Mouse (Mus musculus): ENCODE measurements at regions not wholly inside any gene's neighbourhood (a gene's known extent, or its start where the extent isn't known, plus 50 kb on each side); places are given as distances from the start of the nearest gene placed in this dataset.
"Not testable (repeated sequence)": the region's sequence is repeated elsewhere in the genome, so short reads cannot be mapped to it uniquely, and the experiment has no call there.

DNA sequence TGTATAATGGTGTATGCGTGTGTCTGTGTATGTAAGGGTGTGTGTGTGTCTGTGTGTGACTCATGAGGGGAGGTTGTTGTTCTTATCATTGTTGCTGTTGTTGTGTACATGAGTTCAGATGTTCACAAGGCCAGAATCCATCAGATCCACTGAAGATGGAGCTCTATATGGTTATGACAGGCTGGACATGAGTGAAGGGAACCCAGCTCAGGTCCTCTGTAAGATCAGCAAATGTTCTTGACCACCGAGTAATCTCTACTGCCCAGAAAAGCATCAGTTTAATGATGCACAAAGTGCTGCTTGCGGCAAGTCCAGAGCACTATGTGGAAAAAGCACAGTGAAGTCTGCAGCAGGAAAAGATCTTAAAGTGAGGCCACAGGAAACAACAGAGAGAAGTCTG lies 77.5 kb downstream of the Gm15319 start:
- DNase-seq (ENCODE audit: low spot score in 2 of 2): not testable (repeated sequence)

DNA sequence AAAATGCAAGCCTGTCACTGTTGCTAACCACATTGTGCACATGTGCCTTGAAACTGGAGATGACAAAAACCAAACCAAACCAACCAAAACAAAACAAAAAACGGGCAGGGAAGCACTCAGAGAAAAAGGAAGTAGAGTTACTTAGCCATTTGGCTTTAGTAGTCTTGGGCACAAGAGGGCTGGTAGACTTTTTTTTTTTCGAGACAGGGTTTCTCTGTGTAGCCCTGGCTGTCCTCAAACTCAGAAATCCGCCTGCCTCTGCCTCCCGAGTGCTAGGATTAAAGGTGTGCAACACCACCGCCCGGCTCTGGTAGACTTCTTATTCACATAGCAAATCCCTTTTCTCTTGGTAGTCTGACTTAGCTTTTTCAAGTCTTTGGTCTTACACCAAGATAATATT lies 78.2 kb downstream of the Gm15319 start:
- DNase-seq (ENCODE audit: low spot score in 2 of 2): not testable (repeated sequence)

- DNase-seq (ENCODE audit: low spot score in 2 of 2): not testable (repeated sequence)
Observed at GRCm38 (mm10) chr8:20283141-20283540, 79.9 kb downstream of the Gm15319 start.

GRCm38 (mm10) chr8:20281201-20281887 lies 81.7 kb downstream of the Gm15319 start:
- DNase-seq (ENCODE audit: low spot score in 2 of 2): peak in 1 of 2 experiments; percentile 57

DNA sequence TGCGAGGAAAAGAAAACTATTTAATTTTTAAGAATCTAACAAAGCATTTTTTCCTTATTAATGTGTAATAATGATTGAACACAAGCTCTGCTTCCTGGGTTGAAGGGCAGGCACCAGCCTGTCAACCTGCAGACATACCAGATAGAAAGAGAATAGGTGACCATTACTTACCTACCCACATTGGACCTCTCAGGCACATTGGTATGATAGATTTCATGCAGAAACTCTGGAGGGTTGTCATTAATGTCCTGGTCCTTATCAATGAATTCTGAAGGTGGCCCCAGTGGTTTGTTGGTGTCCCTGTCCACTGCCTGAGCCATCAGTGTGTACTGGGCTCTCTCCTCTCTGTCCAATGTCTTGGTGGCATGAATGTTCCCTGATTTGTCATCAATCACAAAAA lies 85.3 kb downstream of the Gm15319 start:
- DNase-seq (ENCODE audit: low spot score in 2 of 2): not testable (repeated sequence)

DNA sequence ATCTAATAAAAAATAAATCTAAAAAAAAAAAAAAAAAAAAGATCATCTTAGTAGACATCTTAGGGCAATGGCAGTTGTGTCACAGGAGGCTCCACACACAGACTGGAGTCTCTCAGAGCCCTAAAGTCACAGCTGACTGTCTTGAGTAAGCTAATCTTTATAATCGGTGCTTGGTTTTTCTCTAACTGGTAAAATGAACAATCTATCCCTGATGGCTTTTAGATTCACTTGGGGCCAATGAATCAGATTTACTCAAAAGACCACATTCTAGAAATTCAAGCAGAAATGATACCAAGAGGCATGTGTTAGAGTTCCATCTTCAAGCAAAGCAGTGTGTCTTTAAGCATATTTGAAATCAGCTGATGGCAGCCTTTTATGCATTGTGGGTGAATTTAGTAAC lies 86.3 kb downstream of the Gm15319 start:
- not testable (repeated sequence) for DNase-seq (ENCODE audit: low spot score in 2 of 2)

DNA sequence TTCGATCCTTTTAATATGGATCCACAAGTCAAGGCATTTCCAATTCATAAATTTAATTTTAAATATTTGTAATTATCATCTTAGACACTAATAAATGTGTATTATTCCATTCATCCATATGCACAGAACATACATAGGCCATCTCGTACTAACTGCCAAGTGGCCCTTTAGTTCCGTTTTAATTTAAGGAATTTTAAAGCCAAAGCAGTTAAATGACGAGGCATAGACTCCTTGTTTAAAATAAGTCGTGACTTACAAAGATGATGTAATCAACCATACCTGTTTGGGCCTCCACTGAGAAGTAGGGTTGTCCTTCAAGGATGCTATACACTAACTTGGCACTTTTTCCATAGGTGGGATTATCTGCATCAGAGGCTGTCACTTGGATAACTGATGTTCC lies 89.2 kb downstream of the Gm15319 start:
- not testable (repeated sequence) for DNase-seq (ENCODE audit: low spot score in 2 of 2)

DNA sequence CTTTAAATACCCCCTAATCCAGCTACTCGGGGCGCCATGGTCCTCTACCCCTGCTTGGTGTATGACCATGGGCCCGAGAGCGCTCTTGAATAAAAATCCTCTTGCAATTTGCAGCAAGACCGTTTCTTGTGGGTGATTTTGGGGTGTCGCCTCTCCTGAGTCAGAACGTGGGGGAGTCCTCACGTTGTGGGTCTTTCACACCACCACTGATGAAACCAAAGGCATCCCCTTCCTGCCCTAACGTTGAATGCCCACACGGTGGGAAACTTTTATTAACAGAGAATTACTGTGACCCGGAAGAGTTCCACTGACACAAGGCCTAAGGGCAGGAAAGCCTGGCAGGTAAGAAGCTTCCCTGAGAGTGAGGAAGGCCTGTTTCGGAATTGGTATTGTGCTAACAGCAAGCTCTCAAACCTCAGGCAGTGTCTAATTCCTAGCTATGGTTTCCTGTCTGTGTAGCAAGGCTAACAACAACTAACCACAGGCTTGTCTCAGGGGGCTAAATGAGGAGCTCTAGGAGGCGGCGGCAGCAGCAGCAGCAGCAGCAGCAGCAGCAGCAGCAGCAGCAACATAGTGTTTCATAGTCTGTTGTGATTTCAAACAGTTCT lies 95.4 kb downstream of the Gm15319 start:
- not testable (repeated sequence) for DNase-seq (ENCODE audit: low spot score in 2 of 2)

GRCm38 (mm10) chr8:20266776-20267175 lies 96.2 kb downstream of the Gm15319 start:
- peak in 1 of 2 experiments; percentile 37 for DNase-seq (ENCODE audit: low spot score in 2 of 2)

- DNase-seq (ENCODE audit: low spot score in 2 of 2): not testable (repeated sequence)
Observed at GRCm38 (mm10) chr8:20264612-20265011, 98.4 kb downstream of the Gm15319 start.

DNA sequence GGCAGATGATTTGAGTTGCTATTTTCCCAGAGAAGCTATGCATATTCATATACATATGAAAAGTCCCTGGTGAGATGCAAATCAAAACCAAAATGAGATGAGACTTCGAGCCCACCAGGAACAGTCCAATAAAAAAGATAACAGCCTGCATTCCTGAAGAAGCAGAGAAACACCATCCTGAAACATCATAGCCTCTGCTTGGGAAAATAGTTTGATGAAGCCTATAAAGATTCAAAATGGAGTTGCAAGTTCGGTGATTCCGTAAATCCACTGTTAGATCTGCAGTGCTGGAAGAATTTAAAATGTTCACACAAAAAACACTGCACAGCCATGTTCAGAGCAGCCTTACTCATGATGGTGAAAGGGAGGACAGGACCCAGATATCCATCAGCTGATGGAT lies 98.9 kb downstream of the Gm15319 start:
- peak in 1 of 2 experiments; percentile 55 for DNase-seq (ENCODE audit: low spot score in 2 of 2)

GRCm38 (mm10) chr8:20262847-20263570 lies 100.0 kb downstream of the Gm15319 start:
- DNase-seq (ENCODE audit: low spot score in 2 of 2): peak in 1 of 2 experiments; percentile 37

- peak in 1 of 2 experiments; percentile 22 for DNase-seq (ENCODE audit: low spot score in 2 of 2)
Observed at GRCm38 (mm10) chr8:20262253-20262652, 100.8 kb downstream of the Gm15319 start.

GRCm38 (mm10) chr8:20261452-20262181 lies 101.4 kb downstream of the Gm15319 start:
- DNase-seq (ENCODE audit: low spot score in 2 of 2): not testable (repeated sequence)

- peak in 1 of 2 experiments; percentile 54 for DNase-seq (ENCODE audit: low spot score in 2 of 2)
Observed at GRCm38 (mm10) chr8:20261007-20261406, 102.0 kb downstream of the Gm15319 start.

DNA sequence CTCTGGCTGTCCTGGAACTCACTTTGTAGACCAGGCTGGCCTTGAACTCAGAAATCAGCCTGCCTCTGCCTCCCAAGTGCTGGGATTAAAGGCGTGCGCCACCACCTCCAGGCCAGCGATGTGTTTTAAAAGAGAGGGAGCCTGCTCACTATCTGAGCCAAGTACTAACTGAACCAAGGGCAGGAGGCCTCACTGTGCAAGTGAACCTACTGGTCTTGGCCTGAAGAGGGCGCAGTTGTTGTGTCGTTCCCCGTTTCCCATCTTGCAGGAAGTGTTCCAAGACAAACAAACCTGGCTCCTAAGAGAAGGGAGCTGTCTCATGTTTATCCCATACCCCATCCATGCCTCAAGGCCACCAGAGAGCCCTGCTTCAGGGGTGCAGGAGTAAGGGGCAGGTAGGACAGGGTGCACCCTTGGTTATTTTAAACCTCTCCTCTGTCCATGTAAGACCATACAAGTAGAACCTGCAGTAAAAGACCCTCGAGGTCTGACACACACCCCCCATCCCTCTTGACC lies 102.8 kb downstream of the Gm15319 start:
- DNase-seq (ENCODE audit: low spot score in 2 of 2): not testable (repeated sequence)

GRCm38 (mm10) chr8:20259662-20260061 lies 103.3 kb downstream of the Gm15319 start:
- not testable (repeated sequence) for DNase-seq (ENCODE audit: low spot score in 2 of 2)
